Comparison of ENCODE assay signal across 25 mouse cellular contexts in the genomic region with DNA sequence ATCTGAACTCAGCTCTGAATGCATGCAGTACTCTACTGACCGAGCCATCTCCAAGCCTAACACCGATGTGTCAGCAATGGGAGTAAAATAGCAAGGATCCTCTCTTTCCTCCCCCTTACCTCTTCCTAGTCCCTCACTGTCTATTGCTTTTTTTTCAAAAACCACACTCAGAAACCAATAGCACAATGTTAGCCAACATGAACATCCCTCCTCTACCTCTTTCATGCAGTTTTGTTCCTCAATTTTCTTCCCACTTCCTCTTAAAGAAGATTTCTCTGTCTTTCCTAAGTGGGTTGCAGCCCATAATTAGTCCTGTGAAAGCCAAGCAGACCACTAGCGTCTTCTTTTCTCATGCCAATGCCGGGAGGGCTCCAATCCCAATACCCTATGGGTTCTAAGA. TPM values are rescaled to one million over a fixed set of nuclear protein-coding genes. Genes with fewer than 3 reads are reported as not detected.
DNase-seq lines count a peak whose midpoint lies in the region; ATAC-seq and TF ChIP-seq lines count a peak whose summit lies in the region.
"Had no signal": no experiment of that assay in that cellular context is flagged by ENCODE, and none has a peak within 500 bp of the region (broad histone marks: within the 10 kb centered on the region; RNA-seq: fewer than 3 reads in every experiment).

No protein-coding gene starts in this region.

- 63% methylated on average over 4 of the region's 4 CpGs for WGBS in liver, embryonic 15.5 days (ENCODE audit: insufficient replicate concordance)
- WGBS in liver, embryonic 11.5 days, result 71% methylated on average over 4 of the region's 4 CpGs

- H3K36me3 ChIP-seq in liver, embryonic 15.5 days (replicated peaks), result no peaks in the 10 kb centered on the region
- H3K36me3 ChIP-seq in liver, embryonic 11.5 days (ENCODE audit: control insufficient read depth, insufficient read depth, low read length), result no peaks in the 10 kb centered on the region
- H3K36me3 ChIP-seq: embryonic facial prominence, embryonic 13.5 days; forebrain, embryonic 10.5 days; forebrain, embryonic 15.5 days; hindbrain, embryonic 12.5 days; liver, embryonic 13.5 days; lung, embryonic 15.5 days; neural tube, embryonic 12.5 days; stomach, embryonic 15.5 days had no signal

- no peak overlapping the region for H3K27ac ChIP-seq in liver, embryonic 15.5 days (replicated peaks)
- H3K27ac ChIP-seq in liver, embryonic 11.5 days (ENCODE audit: low read depth, low read length), result no peak overlapping the region
- peak overlapping the region; percentile 63 for H3K27ac ChIP-seq in bone marrow macrophage, adult 2 months (ENCODE audit: insufficient read depth, low read depth, low read length)
- H3K27ac ChIP-seq: embryonic facial prominence, embryonic 13.5 days; forebrain, embryonic 10.5 days; forebrain, embryonic 15.5 days; hindbrain, embryonic 12.5 days; kidney, postnatal 0 days; liver, embryonic 13.5 days; lung, embryonic 15.5 days; neural tube, embryonic 12.5 days; stomach, embryonic 15.5 days had no signal

- H3K4me2 ChIP-seq in liver, embryonic 15.5 days, result peak overlapping the region; percentile 3; the same call in 1 of the 2 replicates
- H3K4me2 ChIP-seq in liver, embryonic 11.5 days, result no peak overlapping the region
- H3K4me2 ChIP-seq: embryonic facial prominence, embryonic 13.5 days; forebrain, embryonic 15.5 days; hindbrain, embryonic 12.5 days; liver, embryonic 13.5 days; lung, embryonic 15.5 days; neural tube, embryonic 12.5 days; stomach, embryonic 15.5 days had no signal

- no peaks in the 10 kb centered on the region for H3K27me3 ChIP-seq in liver, embryonic 15.5 days
- H3K27me3 ChIP-seq in liver, embryonic 11.5 days (replicated peaks; ENCODE audit: control insufficient read depth, insufficient read depth, low read length), result no peaks in the 10 kb centered on the region
- H3K27me3 ChIP-seq: embryonic facial prominence, embryonic 13.5 days; forebrain, embryonic 15.5 days; hindbrain, embryonic 12.5 days; liver, embryonic 13.5 days; lung, embryonic 15.5 days; neural tube, embryonic 12.5 days; stomach, embryonic 15.5 days had no signal

- TF ChIP-seq CTCF in bone marrow macrophage, adult 2 months (IDR thresholded peaks at IDR 0.05; ENCODE audit: low read depth, low read length), result no peak

- H3K9me3 ChIP-seq in liver, embryonic 15.5 days (replicated peaks), result no peaks in the 10 kb centered on the region
- H3K9me3 ChIP-seq in liver, embryonic 11.5 days (ENCODE audit: control insufficient read depth, low read length), result no peaks in the 10 kb centered on the region
- H3K9me3 ChIP-seq: embryonic facial prominence, embryonic 13.5 days; forebrain, embryonic 10.5 days; forebrain, embryonic 15.5 days; hindbrain, embryonic 12.5 days; liver, embryonic 13.5 days; lung, embryonic 15.5 days; neural tube, embryonic 12.5 days; stomach, embryonic 15.5 days had no signal

- no peak for ATAC-seq in liver, embryonic 15.5 days (ENCODE audit: insufficient read depth)
- ATAC-seq in liver, embryonic 11.5 days (replicated peaks; ENCODE audit: low FRiP score), result no peak
- ATAC-seq in hematopoietic stem cell, adult 5-6 weeks (replicated peaks in 1 of 2; ENCODE audit: insufficient read depth in 1 of 2, low FRiP score in 2 of 2, low TSS enrichment in 1 of 2, low read depth in 1 of 2, poor library complexity in 2 of 2, severe bottlenecking in 2 of 2), result peak; percentile 17 to 29; a peak in 1 of 4 replicates
- peak; percentile 62; the same call in 1 of the 2 replicates for ATAC-seq in monocyte, adult 5-6 weeks (replicated peaks; ENCODE audit: insufficient number of reproducible peaks, low FRiP score, low TSS enrichment, poor library complexity, severe bottlenecking)
- ATAC-seq: forebrain, embryonic 15.5 days; intestine, embryonic 16.5 days; midbrain, embryonic 16.5 days had no signal

- TF ChIP-seq POLR2A in bone marrow macrophage, adult 2 months (IDR thresholded peaks at IDR 0.05; ENCODE audit: borderline replicate concordance, low read depth, low read length), result no peak

- H3K4me3 ChIP-seq in liver, embryonic 15.5 days (replicated peaks), result no peak overlapping the region
- no peak overlapping the region for H3K4me3 ChIP-seq in liver, embryonic 11.5 days (ENCODE audit: low read depth, low read length)
- H3K4me3 ChIP-seq in bone marrow macrophage, adult 2 months (ENCODE audit: insufficient read depth, low read length), result peak overlapping the region; percentile 37
- H3K4me3 ChIP-seq: embryonic facial prominence, embryonic 13.5 days; forebrain, embryonic 10.5 days; forebrain, embryonic 15.5 days; hindbrain, embryonic 12.5 days; liver, embryonic 13.5 days; lung, embryonic 15.5 days; myocyte; neural tube, embryonic 12.5 days; stomach, embryonic 15.5 days had no signal

- H3K4me1 ChIP-seq in liver, embryonic 15.5 days (replicated peaks), result no peaks in the 10 kb centered on the region
- H3K4me1 ChIP-seq in liver, embryonic 11.5 days (replicated peaks; ENCODE audit: control insufficient read depth, insufficient read depth, low read length), result no peaks in the 10 kb centered on the region
- peaks cover 7% of the 10 kb centered on the region for H3K4me1 ChIP-seq in bone marrow macrophage, adult 2 months (ENCODE audit: control insufficient read depth, insufficient read depth, low read length)
- H3K4me1 ChIP-seq: liver, embryonic 13.5 days; lung, embryonic 15.5 days had no signal

- no peak overlapping the region for H3K9ac ChIP-seq in liver, embryonic 15.5 days
- no peak overlapping the region for H3K9ac ChIP-seq in liver, embryonic 11.5 days (ENCODE audit: low read depth, low read length)
- H3K9ac ChIP-seq: embryonic facial prominence, embryonic 13.5 days; forebrain, embryonic 15.5 days; hindbrain, embryonic 12.5 days; liver, embryonic 13.5 days; lung, embryonic 15.5 days; neural tube, embryonic 12.5 days; stomach, embryonic 15.5 days had no signal

- no peak for DNase-seq in liver, embryonic 11.5 days (ENCODE audit: low spot score)
- no peak for DNase-seq in layer of hippocampus, postnatal 36 days
- DNase-seq in ovary, postnatal 36 days (ENCODE audit: low spot score), result no peak
- DNase-seq: adrenal gland, postnatal 25 days; cerebellum, adult 9-11 months; heart, postnatal 14 days; kidney, adult 8-10 months; liver, embryonic 13.5 days; lung, postnatal 36 days; right cerebral cortex, postnatal 4 days had no signal

RNA-seq across cellular contexts. Expression of a gene that starts 57.3 kb away (rescaled TPM):
- polyA plus RNA-seq in liver, embryonic 15.5 days (2015; fragmentation: Nextera tagmentation; extraction: Ambion mirVana), result 24.6 and 26.2 TPM in 2 replicates
- polyA plus RNA-seq in liver, embryonic 11.5 days (2014; fragmentation: Nextera tagmentation; extraction: Ambion mirVana), result 73.1 and 76.6 TPM in 2 replicates
- 21.5 and 27.3 TPM in 2 replicates for polyA plus RNA-seq in bone marrow macrophage, adult 2 months (2012; ENCODE audit: insufficient read depth, insufficient read length, missing spikeins)
- total RNA-seq in hematopoietic stem cell, adult 5-6 weeks (2017), result 62.5 and 73.9 TPM in 2 replicates
- total RNA-seq in monocyte, adult 5-6 weeks (2017), result 43.9 to 53.5 TPM (median 48.0 TPM) in 3 replicates
- total RNA-seq in layer of hippocampus, postnatal 36 days (2021), result 10 to 100 TPM; 28.2 to 31.4 TPM

RNA-seq across cellular contexts. Expression of a gene that starts 57.4 kb away (rescaled TPM):
- polyA plus RNA-seq in liver, embryonic 15.5 days (2015; fragmentation: Nextera tagmentation; extraction: Ambion mirVana), result 25.9 and 28.0 TPM in 2 replicates
- polyA plus RNA-seq in liver, embryonic 11.5 days (2014; fragmentation: Nextera tagmentation; extraction: Ambion mirVana), result 67.4 and 71.9 TPM in 2 replicates
- 10.3 and 11.0 TPM in 2 replicates for polyA plus RNA-seq in bone marrow macrophage, adult 2 months (2012; ENCODE audit: insufficient read depth, insufficient read length, missing spikeins)
- 21.5 and 28.5 TPM in 2 replicates for total RNA-seq in hematopoietic stem cell, adult 5-6 weeks (2017)
- total RNA-seq in monocyte, adult 5-6 weeks (2017), result 7.3 to 12.3 TPM (median 8.6 TPM) in 3 replicates
- total RNA-seq in layer of hippocampus, postnatal 36 days (2021), result 10 to 100 TPM; 26.9 to 27.0 TPM

Comparison
In these comparisons a context has a peak if more than half of its experiments do, and no peak if none do; other contexts are left out.
1. ATAC-seq: peak in hematopoietic stem cell, adult 5-6 weeks (2 of 2) and monocyte, adult 5-6 weeks (single experiment); none in liver, embryonic 15.5 days (single experiment) and liver, embryonic 11.5 days (single experiment).